Mouse (Mus musculus) bone marrow macrophage, adult 2 months (primary cell): ENCODE measurements around the gene Git2. TPM values are rescaled to one million over a fixed set of nuclear protein-coding genes. Genes with fewer than 3 reads are reported as not detected.

Experiments
- H3K27ac ChIP-seq: 2 replicates; pipeline ENCODE4 v1.5.1; 2012; ENCODE audit warnings: low read depth, low read length; ENCODE audit not compliant: insufficient read depth
- H3K4me1 ChIP-seq: 2 replicates; pipeline ENCODE4 v1.6.1; 2012; ENCODE audit warnings: low read length; ENCODE audit not compliant: control insufficient read depth, insufficient read depth
- H3K4me3 ChIP-seq: 2 replicates; pipeline ENCODE4 v1.5.1; 2012; ENCODE audit warnings: mild to moderate bottlenecking, low read length, moderate library complexity; ENCODE audit not compliant: insufficient read depth
- CTCF ChIP-seq: IDR thresholded peaks from 2 replicates; pipeline ENCODE4 v1.5.1; 2012; ENCODE audit warnings: low read depth, mild to moderate bottlenecking, low read length, moderate library complexity
- POLR2A ChIP-seq: IDR thresholded peaks from 2 replicates; pipeline ENCODE4 v1.6.1; 2012; ENCODE audit warnings: mild to moderate bottlenecking, low read depth, low read length, borderline replicate concordance
- polyA plus RNA-seq: library from polyadenylated mRNA; stranded (reverse); fragments of >200 nt; gene quantifications from 2 replicates; pipeline ENCODE4 v1.2.4, GENCODE M21; 2012; ENCODE audit not compliant: missing spikeins, insufficient read depth, insufficient read length

The Git2 gene
- polyA plus RNA-seq, 1 experiment: 111 TPM

GRCm38 (mm10) chr5:114767185-114767584, 8.1 kb downstream of the Git2 start:
- Histone ChIP-seq H3K4me1 (peaks cover 30% of the 10 kb centered on the region), H3K4me3 (no peak overlapping the region), H3K27ac (no peak overlapping the region)
- TF ChIP-seq POLR2A (no peak), CTCF (no peak)

- peaks cover 30% of the 10 kb centered on the region for H3K4me1 ChIP-seq
- H3K4me3 ChIP-seq: no peak overlapping the region
- TF ChIP-seq POLR2A: no peak
- no peak for TF ChIP-seq CTCF
- no peak overlapping the region; the same call in 1 of the 2 replicates for H3K27ac ChIP-seq
Measured at GRCm38 (mm10) chr5:114766686-114767085, 8.6 kb downstream of the Git2 start.

GRCm38 (mm10) chr5:114764812-114765735, 10.2 kb downstream of the Git2 start:
- no peak overlapping the region for H3K27ac ChIP-seq
- TF ChIP-seq POLR2A (no peak), CTCF (no peak)
- H3K4me3 ChIP-seq: no peak overlapping the region
- H3K4me1 ChIP-seq: peaks cover 19% of the 10 kb centered on the region

GRCm38 (mm10) chr5:114761980-114762379, 13.3 kb downstream of the Git2 start:
- H3K4me3 ChIP-seq: no peak overlapping the region
- no peak overlapping the region for H3K27ac ChIP-seq
- peaks cover 13% of the 10 kb centered on the region for H3K4me1 ChIP-seq
- no peak for TF ChIP-seq CTCF
- TF ChIP-seq POLR2A: no peak

- Histone ChIP-seq H3K4me3 (no peak overlapping the region), H3K27ac (no peak overlapping the region), H3K4me1 (no peaks in the 10 kb centered on the region)
- TF ChIP-seq CTCF: no peak
- TF ChIP-seq POLR2A: no peak
Measured at GRCm38 (mm10) chr5:114759536-114760090, 15.7 kb downstream of the Git2 start.

- Histone ChIP-seq H3K4me3 (no peak overlapping the region), H3K4me1 (no peaks in the 10 kb centered on the region), H3K27ac (no peak overlapping the region)
- TF ChIP-seq CTCF (no peak), POLR2A (no peak)
Measured at GRCm38 (mm10) chr5:114753384-114753783, 21.9 kb downstream of the Git2 start.

GRCm38 (mm10) chr5:114752397-114752796, 22.9 kb downstream of the Git2 start:
- TF ChIP-seq CTCF: no peak
- TF ChIP-seq POLR2A: no peak
- Histone ChIP-seq H3K27ac (no peak overlapping the region), H3K4me1 (no peaks in the 10 kb centered on the region), H3K4me3 (no peak overlapping the region)

GRCm38 (mm10) chr5:114750325-114750724, 25.0 kb downstream of the Git2 start:
- Histone ChIP-seq H3K4me1 (peaks cover 2% of the 10 kb centered on the region; the same call in 1 of the 2 replicates), H3K4me3 (no peak overlapping the region), H3K27ac (no peak overlapping the region)
- TF ChIP-seq CTCF: no peak
- no peak for TF ChIP-seq POLR2A

GRCm38 (mm10) chr5:114747521-114747920, 27.8 kb downstream of the Git2 start:
- peaks cover 2% of the 10 kb centered on the region; the same call in 1 of the 2 replicates for H3K4me1 ChIP-seq
- TF ChIP-seq POLR2A (no peak), CTCF (no peak)
- H3K27ac ChIP-seq: no peak overlapping the region
- no peak overlapping the region for H3K4me3 ChIP-seq

- no peak overlapping the region for H3K4me3 ChIP-seq
- TF ChIP-seq POLR2A: no peak
- TF ChIP-seq CTCF: no peak
- peaks cover 2% of the 10 kb centered on the region; the same call in 1 of the 2 replicates for H3K4me1 ChIP-seq
- H3K27ac ChIP-seq: no peak overlapping the region
Measured at GRCm38 (mm10) chr5:114746886-114747285, 28.4 kb downstream of the Git2 start.
